ENCODE assay signal across 8 mouse cellular contexts in the genomic region with DNA sequence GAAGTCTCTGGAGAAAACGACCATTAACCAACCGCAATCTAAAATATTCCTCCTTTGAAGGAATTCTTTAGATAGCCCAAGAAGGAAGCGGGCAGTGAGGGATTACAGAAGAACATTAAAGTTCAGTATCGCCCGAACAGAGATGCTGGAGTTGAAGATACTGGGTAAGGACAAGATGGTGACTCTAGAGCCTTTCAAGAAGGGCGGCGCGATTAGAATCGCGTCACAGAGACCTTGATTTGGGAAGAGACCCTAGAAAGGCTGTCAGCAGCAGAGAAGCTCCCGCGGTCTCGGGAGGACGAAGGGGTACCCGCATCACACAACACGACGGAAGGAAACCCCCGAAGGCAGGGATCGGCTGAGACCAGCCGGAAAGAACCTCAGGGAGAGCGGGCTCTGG. TPM values are rescaled to one million over a fixed set of nuclear protein-coding genes. Genes with fewer than 3 reads are reported as not detected.
A peak's percentile ranks its signal among the peaks of the same experiment; 100 is the strongest.
DNase-seq lines count a peak whose midpoint lies in the region; ATAC-seq and TF ChIP-seq lines count a peak whose summit lies in the region.

No protein-coding gene starts in this region.

- peak in 1 of 2 experiments; percentile 60; a peak in 2 of 4 replicates for TF ChIP-seq POLR2A in MEL (IDR thresholded peaks at IDR 0.05; ENCODE audit: control insufficient read depth in 1 of 2, insufficient read depth in 1 of 2, low read depth in 1 of 2, low read length in 2 of 2, poor library complexity in 1 of 2)

- TF ChIP-seq RAD21 in MEL (IDR thresholded peaks at IDR 0.05; ENCODE audit: low read depth, low read length) = no peak

- no peak for ATAC-seq in heart, embryonic 16.5 days (replicated peaks; ENCODE audit: extremely low read depth, insufficient read depth, low FRiP score)
- ATAC-seq in forebrain, embryonic 16.5 days = no peak
- peak; percentile 7 for ATAC-seq in megakaryocyte-erythroid progenitor cell, adult 5-6 weeks (replicated peaks; ENCODE audit: low FRiP score, low TSS enrichment, poor library complexity, severe bottlenecking)
- no peak for ATAC-seq in granulocyte monocyte progenitor cell, adult 5-6 weeks (replicated peaks; ENCODE audit: poor library complexity, severe bottlenecking)

- H3K9me3 ChIP-seq in heart, embryonic 16.5 days (replicated peaks; ENCODE audit: control insufficient read depth, low read length) = no peaks in the 10 kb centered on the region
- no peaks in the 10 kb centered on the region for H3K9me3 ChIP-seq in MEL (replicated peaks; ENCODE audit: insufficient read depth, low read length)
- H3K9me3 ChIP-seq in forebrain, embryonic 16.5 days (ENCODE audit: control insufficient read depth, low read length) = no peaks in the 10 kb centered on the region

- H3K27me3 ChIP-seq in heart, embryonic 16.5 days (ENCODE audit: control insufficient read depth, insufficient read depth, low read length) = no peaks in the 10 kb centered on the region
- no peaks in the 10 kb centered on the region for H3K27me3 ChIP-seq in MEL (ENCODE audit: control insufficient read depth in 1 of 2, insufficient read depth in 2 of 2, low read length in 2 of 2)
- peaks cover 3% of the 10 kb centered on the region for H3K27me3 ChIP-seq in forebrain, embryonic 16.5 days (replicated peaks; ENCODE audit: control insufficient read depth, insufficient read depth, low read length)

- TF ChIP-seq EP300 in MEL (IDR thresholded peaks at IDR 0.05; ENCODE audit: low read depth in 1 of 2, low read length in 2 of 2) = no peak

- intact Hi-C loops in left cerebral cortex, postnatal 36 days (cut with DNase I) = loop anchor here (2.0 kb wide), 1 partner anchor 47 kb away; a partner anchor contains a TSS

- H3K79me2 ChIP-seq in MEL (ENCODE audit: control insufficient read depth, insufficient read depth, low read length, poor library complexity) = peaks cover 21% of the 10 kb centered on the region

- H3K4me3 ChIP-seq in heart, embryonic 16.5 days (ENCODE audit: low read length) = peak overlapping the region; percentile 82
- H3K4me3 ChIP-seq in MEL (ENCODE audit: control insufficient read depth in 1 of 2, insufficient read depth in 1 of 2, low read depth in 2 of 2, low read length in 2 of 2) = peak overlapping the region; percentile 82 to 89
- H3K4me3 ChIP-seq in forebrain, embryonic 16.5 days (replicated peaks; ENCODE audit: low read length) = peak overlapping the region; percentile 76

- TF ChIP-seq CTCF in MEL (IDR thresholded peaks at IDR 0.05 in 2 of 3, conservative IDR thresholded peaks at IDR 0.05 in 1 of 3; ENCODE audit: control insufficient read depth in 1 of 3, insufficient read depth in 1 of 3, low read depth in 2 of 3, low read length in 3 of 3, poor library complexity in 1 of 3, severe bottlenecking in 1 of 3) = no peak

- peak overlapping the region; percentile 76 for H3K27ac ChIP-seq in heart, embryonic 16.5 days (ENCODE audit: low read length)
- peak overlapping the region; percentile 82 for H3K27ac ChIP-seq in MEL (ENCODE audit: control insufficient read depth, low read depth, low read length)
- peak overlapping the region; percentile 85 for H3K27ac ChIP-seq in forebrain, embryonic 16.5 days (ENCODE audit: low read length)

- under 1% methylated on average over 21 of the region's 21 CpGs for WGBS in heart, embryonic 16.5 days
- WGBS in forebrain, embryonic 16.5 days = 2% methylated on average over 21 of the region's 21 CpGs

- H3K9ac ChIP-seq in heart, embryonic 16.5 days (ENCODE audit: low read length) = peak overlapping the region; percentile 89
- H3K9ac ChIP-seq in MEL (ENCODE audit: control insufficient read depth, low read depth, low read length, poor library complexity, severe bottlenecking) = peak overlapping the region; percentile 96
- H3K9ac ChIP-seq in forebrain, embryonic 16.5 days (replicated peaks; ENCODE audit: low read depth, low read length) = peak overlapping the region; percentile 82

- DNase-seq in heart, adult 9 months (ENCODE audit: low spot score in 2 of 2) = no peak
- DNase-seq in MEL (ENCODE audit: low read depth, low spot score) = peak; percentile 87
- DNase-seq in left cerebral cortex, postnatal 36 days (ENCODE audit: low spot score in 2 of 2) = no peak
- DNase-seq in cerebellum, adult 11-12 months = no peak

- peaks cover 14% of the 10 kb centered on the region for H3K36me3 ChIP-seq in heart, embryonic 16.5 days (ENCODE audit: control insufficient read depth, insufficient read depth)
- H3K36me3 ChIP-seq in MEL (ENCODE audit: control insufficient read depth in 1 of 2, insufficient read depth in 2 of 2, low read length in 2 of 2) = peaks cover 0 to 17% of the 10 kb centered on the region in 2 experiments
- H3K36me3 ChIP-seq in forebrain, embryonic 16.5 days (ENCODE audit: control insufficient read depth, insufficient read depth) = peaks cover 12% of the 10 kb centered on the region

- peak overlapping the region; percentile 93 for H3K4me2 ChIP-seq in heart, embryonic 16.5 days (ENCODE audit: low read depth, low read length)
- peak overlapping the region; percentile 78 for H3K4me2 ChIP-seq in forebrain, embryonic 16.5 days (ENCODE audit: low read length)

- peaks cover 18% of the 10 kb centered on the region for H3K4me1 ChIP-seq in heart, embryonic 16.5 days (ENCODE audit: control insufficient read depth, insufficient read depth, low read length)
- H3K4me1 ChIP-seq in MEL (ENCODE audit: control insufficient read depth in 1 of 2, insufficient read depth in 2 of 2, low read length in 2 of 2) = peaks cover 3 to 8% of the 10 kb centered on the region in 2 experiments; a peak in 3 of 4 replicates
- peaks cover 24% of the 10 kb centered on the region for H3K4me1 ChIP-seq in forebrain, embryonic 16.5 days (replicated peaks; ENCODE audit: control insufficient read depth, insufficient read depth, low read length)

TF ChIP-seq in MEL, 35 proteins besides CTCF, POLR2A, EP300 and RAD21 (continues in another document):
- TF ChIP-seq USF2 (IDR thresholded peaks at IDR 0.05; ENCODE audit: borderline replicate concordance in 1 of 2, insufficient read depth in 1 of 2, low read depth in 1 of 2, low read length in 2 of 2) (no peak), SMC3 (IDR thresholded peaks at IDR 0.05; ENCODE audit: low read depth, low read length) (no peak), GABPA (IDR thresholded peaks at IDR 0.05; ENCODE audit: low read depth, low read length) (no peak), POLR2AphosphoS5 (IDR thresholded peaks at IDR 0.05; ENCODE audit: borderline replicate concordance, low read depth, low read length) (no peak), TCF12 (IDR thresholded peaks at IDR 0.05; ENCODE audit: low read depth, low read length) (no peak), TAL1 (IDR thresholded peaks at IDR 0.05; ENCODE audit: low read length) (peak; percentile 22), HCFC1 (IDR thresholded peaks at IDR 0.05; ENCODE audit: low read depth, low read length) (no peak), ZMIZ1 (IDR thresholded peaks at IDR 0.05; ENCODE audit: low read depth, low read length) (peak; percentile 63; the same call in 1 of the 2 replicates), RCOR1 (IDR thresholded peaks at IDR 0.05; ENCODE audit: low read depth, low read length) (0 out of 2 replicates have a peak, but pooled peaks have one; percentile 3), USF1 (IDR thresholded peaks at IDR 0.05; ENCODE audit: low read depth, low read length) (no peak), MAX (IDR thresholded peaks at IDR 0.05; ENCODE audit: low read length) (no peak), ETS1 (IDR thresholded peaks at IDR 0.05; ENCODE audit: low read depth, low read length) (no peak)

RNA-seq across cellular contexts. Expression of a gene that starts 0.4 kb away (rescaled TPM):
- 10.9 and 11.9 TPM in 2 replicates for polyA plus RNA-seq in heart, embryonic 16.5 days (2015; fragmentation: Nextera tagmentation; extraction: Ambion mirVana)
- total RNA-seq in MEL (2012; rRNA removed) = 13.6 and 16.6 TPM in 2 replicates
- 1 to 10 TPM in 1 of 2 experiments, not detected in 1; 9.9 TPM for polyA plus RNA-seq in MEL (2012; ENCODE audit: insufficient read depth in 1 of 2, insufficient read length in 2 of 2, low read depth in 1 of 2, low replicate concordance in 2 of 2, missing spikeins in 1 of 2)
- polyA plus RNA-seq in forebrain, embryonic 16.5 days (2015; fragmentation: Nextera tagmentation; extraction: Ambion mirVana) = 14.7 and 15.9 TPM in 2 replicates
- 19.1 and 25.5 TPM in 2 replicates for total RNA-seq in megakaryocyte-erythroid progenitor cell, adult 5-6 weeks (2014; fragmentation: Nextera tagmentation)
- 12.3 and 15.4 TPM in 2 replicates for total RNA-seq in megakaryocyte-erythroid progenitor cell, adult 5-6 weeks (2017)
- 19.7 and 22.4 TPM in 2 replicates for total RNA-seq in granulocyte monocyte progenitor cell, adult 5-6 weeks (2014; fragmentation: Nextera tagmentation)
- total RNA-seq in granulocyte monocyte progenitor cell, adult 5-6 weeks (2017) = 10.0 and 15.2 TPM in 2 replicates
- total RNA-seq in left cerebral cortex, postnatal 36 days (2021) = 1 to 10 TPM; 7.9 to 8.6 TPM

RNA-seq across cellular contexts. Expression of a gene that starts 3.9 kb away (rescaled TPM):
- 0.49 and 0.51 TPM in 2 replicates for polyA plus RNA-seq in heart, embryonic 16.5 days (2015; fragmentation: Nextera tagmentation; extraction: Ambion mirVana)
- 3.7 and 5.7 TPM in 2 replicates for total RNA-seq in MEL (2012; rRNA removed)
- polyA plus RNA-seq in MEL (2012; ENCODE audit: insufficient read depth in 1 of 2, insufficient read length in 2 of 2, low read depth in 1 of 2, low replicate concordance in 2 of 2, missing spikeins in 1 of 2) = 1 to 10 TPM in 1 of 2 experiments, not detected in 1; 2.9 TPM
- 1.2 and 1.3 TPM in 2 replicates for polyA plus RNA-seq in forebrain, embryonic 16.5 days (2015; fragmentation: Nextera tagmentation; extraction: Ambion mirVana)
- not detected in 2 replicates for total RNA-seq in megakaryocyte-erythroid progenitor cell, adult 5-6 weeks (2014; fragmentation: Nextera tagmentation)
- total RNA-seq in megakaryocyte-erythroid progenitor cell, adult 5-6 weeks (2017) = not detected in 2 replicates
- total RNA-seq in granulocyte monocyte progenitor cell, adult 5-6 weeks (2014; fragmentation: Nextera tagmentation) = not detected in 2 replicates
- not detected in 2 replicates for total RNA-seq in granulocyte monocyte progenitor cell, adult 5-6 weeks (2017)
- total RNA-seq in left cerebral cortex, postnatal 36 days (2021) = 1 to 10 TPM in 1 of 2 experiments, not detected in 1; 1.8 TPM

RNA-seq across cellular contexts. Expression of a gene that starts 48.0 kb away (rescaled TPM):
- 27.5 and 28.9 TPM in 2 replicates for polyA plus RNA-seq in heart, embryonic 16.5 days (2015; fragmentation: Nextera tagmentation; extraction: Ambion mirVana)
- total RNA-seq in MEL (2012; rRNA removed) = 19.9 and 22.2 TPM in 2 replicates
- 10 to 100 TPM in 1 of 2 experiments, not detected in 1; 34.1 TPM for polyA plus RNA-seq in MEL (2012; ENCODE audit: insufficient read depth in 1 of 2, insufficient read length in 2 of 2, low read depth in 1 of 2, low replicate concordance in 2 of 2, missing spikeins in 1 of 2)
- polyA plus RNA-seq in forebrain, embryonic 16.5 days (2015; fragmentation: Nextera tagmentation; extraction: Ambion mirVana) = 119 and 126 TPM in 2 replicates
- total RNA-seq in megakaryocyte-erythroid progenitor cell, adult 5-6 weeks (2014; fragmentation: Nextera tagmentation) = 25.1 and 28.9 TPM in 2 replicates
- total RNA-seq in megakaryocyte-erythroid progenitor cell, adult 5-6 weeks (2017) = 45.1 and 46.6 TPM in 2 replicates
- 13.8 and 16.6 TPM in 2 replicates for total RNA-seq in granulocyte monocyte progenitor cell, adult 5-6 weeks (2014; fragmentation: Nextera tagmentation)
- total RNA-seq in granulocyte monocyte progenitor cell, adult 5-6 weeks (2017) = 24.4 and 24.9 TPM in 2 replicates
- 10 to 100 TPM; 83.6 to 97.7 TPM for total RNA-seq in left cerebral cortex, postnatal 36 days (2021)
